Mouse (Mus musculus): ENCODE results near the gene Csl. TPM values are rescaled to one million over a fixed set of nuclear protein-coding genes. Genes with fewer than 3 reads are reported as not detected.

Csl gene
- total RNA-seq (2022), result under 1 TPM; 0.62 to 0.81 (median 0.71) TPM

DNA sequence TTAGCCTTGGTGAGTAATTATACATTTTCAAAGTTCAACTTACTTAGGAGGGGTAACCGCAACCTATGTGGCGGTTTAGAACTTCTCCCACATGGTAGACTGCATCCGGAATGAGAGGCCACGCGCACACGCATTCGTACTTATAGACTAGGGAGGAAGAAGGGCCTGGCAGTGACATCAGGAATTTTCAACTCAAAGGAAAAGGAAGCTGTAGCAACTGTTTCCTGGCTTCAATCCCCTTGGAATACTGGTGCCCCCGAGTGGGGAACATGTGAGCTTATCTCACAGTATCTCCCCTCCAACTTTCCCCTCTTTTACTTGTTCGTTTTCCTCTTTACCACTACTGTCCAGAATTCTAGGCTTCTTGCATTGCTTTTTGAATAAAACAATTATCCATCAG, at the start of gene Csl:
Gene Csl, minus strand, starts transcription at position 101 of the 400 bp plus-strand sequence.
- no peak for DNase-seq (ENCODE audit: low spot score in 2 of 2)

DNA sequence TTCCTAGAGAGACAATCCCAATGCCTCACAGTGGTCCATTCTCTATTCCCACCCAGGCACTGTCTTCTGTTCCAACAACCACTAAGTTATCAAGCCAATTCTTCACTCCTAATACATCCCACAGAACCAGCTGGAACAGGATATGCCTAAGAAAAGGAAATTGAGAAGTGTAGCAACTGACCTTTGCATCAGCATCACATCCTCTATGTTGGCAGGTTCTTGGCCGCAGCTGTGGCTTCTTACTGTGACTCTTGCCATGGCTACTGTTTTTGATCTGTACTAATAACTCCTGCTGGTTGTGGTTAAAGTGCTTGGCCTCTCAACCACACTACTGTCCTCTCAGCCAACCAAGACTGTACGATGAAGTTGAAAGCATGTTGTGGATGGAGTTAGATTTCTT, 30.0 kb upstream of the Csl start:
- DNase-seq (ENCODE audit: low spot score in 2 of 2), result no peak

DNA sequence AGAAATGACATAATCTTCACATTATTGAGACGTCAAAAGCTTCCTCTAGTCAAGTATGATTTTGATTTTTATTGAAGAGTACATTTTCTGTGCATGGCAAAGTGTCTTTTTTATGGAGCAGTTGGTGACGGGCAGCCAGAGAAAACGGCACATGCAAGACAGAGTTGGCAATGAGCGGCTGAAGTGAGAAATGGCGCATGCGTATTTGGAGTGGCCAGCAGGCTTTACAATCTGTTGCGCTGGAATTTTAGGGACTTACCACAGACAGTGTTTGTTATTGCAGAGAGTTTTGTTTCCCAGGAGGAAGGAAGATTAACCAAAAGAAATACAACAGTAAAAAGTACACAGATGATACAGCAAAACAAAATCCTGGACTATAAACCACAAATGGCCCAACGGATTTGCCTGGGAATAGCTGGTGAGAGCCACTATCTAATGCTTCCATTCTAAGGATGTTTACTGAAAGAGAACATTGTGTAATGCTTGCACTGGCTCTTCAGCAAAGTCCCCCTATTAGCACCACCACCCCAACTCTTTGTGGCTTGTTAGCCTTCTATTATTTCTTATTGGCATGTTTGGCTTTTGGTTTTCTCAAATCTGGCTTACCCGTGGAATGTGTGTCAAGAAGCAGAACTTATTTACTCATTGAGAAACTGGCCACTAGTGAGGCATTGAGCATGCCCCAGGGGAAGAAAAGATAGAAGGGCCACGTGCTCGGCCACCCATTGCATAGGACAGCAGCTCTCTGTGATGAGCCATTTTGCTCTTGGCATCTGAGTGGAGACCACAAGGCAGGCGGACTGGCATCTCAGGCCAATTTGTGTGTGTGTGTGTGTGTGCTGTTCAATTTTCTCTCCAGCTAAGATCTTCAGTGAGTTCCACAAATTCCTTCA, 15.0 kb upstream of the Csl start:
- DNase-seq (ENCODE audit: low spot score in 2 of 2), result no peak

DNA sequence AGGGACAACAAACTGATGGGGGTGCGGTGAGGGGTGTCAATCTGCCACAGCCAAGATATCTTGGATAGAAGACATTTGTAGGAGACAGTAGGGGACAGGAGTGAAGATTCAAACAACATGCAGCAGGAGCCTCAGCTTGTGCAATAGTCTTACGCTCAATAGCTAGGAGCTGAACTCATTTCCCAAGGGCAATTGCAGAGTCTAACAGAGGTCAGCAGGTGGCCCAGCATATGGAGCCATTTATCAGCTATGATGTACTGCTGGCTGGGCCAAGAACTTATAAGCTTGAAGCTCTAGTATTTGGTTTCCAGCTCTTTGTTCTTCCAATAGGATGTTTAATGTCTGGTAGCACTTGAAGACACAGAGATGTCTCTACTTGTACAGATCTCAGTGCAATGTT, 9.3 kb downstream of the Csl start:
- DNase-seq (ENCODE audit: low spot score in 2 of 2), result no peak

DNA sequence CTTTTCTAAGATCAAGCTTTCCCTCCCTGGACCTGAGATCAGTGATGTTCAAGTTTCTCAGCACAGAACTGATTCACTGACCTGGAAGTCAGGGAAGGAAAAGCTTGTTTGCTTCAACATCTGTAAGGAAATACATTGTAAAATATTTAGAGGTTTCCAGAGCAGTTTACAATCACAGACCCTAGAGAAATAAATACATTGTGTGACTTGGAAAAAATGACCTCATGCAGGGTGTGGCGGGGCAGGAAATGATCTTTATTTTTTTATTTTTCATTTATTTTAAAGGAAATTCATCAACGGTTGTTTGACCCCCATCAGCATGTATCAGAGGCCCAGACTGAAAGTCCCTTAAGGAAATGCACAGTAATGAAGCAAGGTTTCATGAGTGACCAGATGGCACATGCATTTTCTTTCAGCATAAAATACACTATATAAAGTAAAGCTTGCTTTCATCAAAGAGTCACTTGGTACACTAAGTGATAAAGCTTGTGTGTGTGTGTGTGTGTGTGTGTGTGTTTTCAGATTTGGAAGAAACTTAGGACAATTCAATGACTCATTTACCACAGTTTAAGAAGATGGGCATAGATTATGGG, 10.7 kb downstream of the Csl start:
- DNase-seq (ENCODE audit: low spot score in 2 of 2), result no peak

DNA sequence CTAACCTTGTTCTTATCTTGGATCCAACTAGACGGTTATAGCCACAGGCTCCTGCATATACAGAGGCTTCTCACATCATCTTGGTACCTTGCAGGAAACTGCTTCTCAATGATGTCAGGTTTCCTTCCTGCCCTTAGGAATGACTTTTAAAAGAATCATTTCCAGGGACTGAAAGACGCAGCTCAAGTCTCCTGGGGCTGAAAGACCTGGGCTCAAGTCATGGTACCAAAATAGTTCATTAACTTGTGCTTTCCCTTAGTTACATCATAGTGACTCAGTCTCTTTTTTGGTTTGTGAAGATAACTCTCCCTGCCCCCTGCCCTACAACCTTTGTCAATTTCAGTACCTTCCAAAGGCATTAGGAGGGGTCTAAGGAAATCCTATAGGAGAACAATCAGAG, 11.4 kb downstream of the Csl start:
- no peak for DNase-seq (ENCODE audit: low spot score in 2 of 2)

DNA sequence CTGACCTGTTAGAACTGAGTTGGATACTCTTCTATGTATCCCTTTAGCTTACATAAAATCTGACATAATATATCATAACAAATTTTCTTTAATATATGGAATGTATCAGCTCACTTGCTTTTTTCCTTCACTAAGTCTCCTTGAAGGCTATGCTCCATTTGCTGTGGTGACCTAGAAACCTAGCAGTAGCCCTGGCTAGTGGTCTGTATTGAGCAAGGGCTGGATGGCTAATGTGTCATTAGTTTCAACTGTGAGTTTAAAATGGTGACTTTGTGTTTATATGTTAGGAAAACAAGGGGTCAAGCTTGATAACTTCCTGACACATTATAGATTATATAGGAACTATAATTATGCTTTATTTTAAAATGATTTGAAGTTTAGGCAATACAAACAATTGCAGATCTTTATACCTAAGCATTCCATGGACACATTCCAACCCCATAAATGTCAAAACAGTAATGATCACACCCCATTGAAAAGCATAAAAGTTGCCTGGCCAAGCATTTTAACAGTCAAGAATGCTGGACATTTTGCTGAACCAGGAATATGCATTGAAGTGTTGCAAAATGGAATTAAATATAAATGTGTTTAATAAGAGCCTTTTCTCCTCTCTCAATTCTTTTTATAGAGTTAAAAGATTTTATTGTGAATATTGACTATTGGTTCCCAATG, 17.7 kb downstream of the Csl start:
- DNase-seq (ENCODE audit: low spot score in 2 of 2), result no peak

DNA sequence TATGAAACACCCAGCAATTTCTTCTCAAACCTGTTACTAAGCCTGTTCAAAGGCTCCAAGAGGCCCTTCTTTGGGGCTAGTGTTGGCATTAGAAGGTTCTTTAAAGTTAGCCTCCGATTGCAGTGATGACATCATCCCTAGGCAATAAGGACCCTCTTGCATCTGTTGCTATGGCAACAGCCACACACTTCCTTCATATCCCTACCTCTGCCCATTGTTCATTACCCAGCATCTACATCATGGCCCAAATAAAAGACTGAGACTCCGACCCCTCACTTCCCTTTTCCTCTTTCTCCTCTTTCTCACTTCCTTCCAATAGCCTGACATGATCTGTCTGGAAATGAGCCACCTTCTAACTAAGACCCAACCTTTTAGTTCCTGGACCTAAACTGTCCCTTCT, 46.3 kb downstream of the Csl start:
- no peak for DNase-seq (ENCODE audit: low spot score in 2 of 2)

DNA sequence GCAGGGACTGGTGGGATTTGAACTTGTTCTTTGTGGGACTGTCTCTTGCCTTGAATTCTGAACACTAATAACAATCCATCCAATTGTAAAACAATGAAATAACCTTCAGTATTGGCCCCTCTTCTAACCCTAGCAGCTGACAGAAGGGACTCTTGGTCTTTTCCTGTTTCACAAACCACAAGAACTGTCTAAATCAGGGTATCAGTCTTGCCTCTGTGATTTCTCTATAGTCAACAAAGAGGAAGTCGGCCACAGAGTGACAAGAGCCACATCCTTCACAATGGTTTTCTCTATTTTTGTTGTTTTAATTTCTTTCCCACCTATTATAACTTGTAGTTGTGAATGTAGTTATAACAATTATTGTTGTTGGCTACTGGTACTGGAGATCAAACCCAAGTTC, 47.9 kb downstream of the Csl start:
- no peak for DNase-seq (ENCODE audit: low spot score in 2 of 2)
